Mouse (Mus musculus): ENCODE data around the gene Hbb-bt. TPM values are rescaled to one million over a fixed set of nuclear protein-coding genes. Genes with fewer than 3 reads are reported as not detected.
"Not testable (repeated sequence)": the region's sequence is repeated elsewhere in the genome, so short reads cannot be mapped to it uniquely, and the experiment has no call there.

The Hbb-bt gene
- 1,298 and 1,407 TPM in 2 replicates for polyA plus RNA-seq (2015; fragmentation: Nextera tagmentation; extraction: Ambion mirVana)

GRCm38 (mm10) chr7:103813766-103814165 lies at the start of gene Hbb-bt:
Hbb-bt (minus strand) TSS chr7:103813996.
- H3K9ac ChIP-seq (replicated peaks): no peak within 1 kb of the TSS
- no peak within 1 kb of the TSS for H3K27ac ChIP-seq (replicated peaks)
- no peak within 1 kb of the TSS for H3K4me2 ChIP-seq (replicated peaks)
- no peaks in the 10 kb centered on the region for H3K27me3 ChIP-seq
- WGBS: 88% methylated on average over 3 of the region's 3 CpGs
- no peak for ATAC-seq (replicated peaks)
- H3K36me3 ChIP-seq: no peaks in the 10 kb centered on the region
- no peak within 1 kb of the TSS for H3K4me3 ChIP-seq
- no peaks in the 10 kb centered on the region for H3K9me3 ChIP-seq
- no peaks in the 10 kb centered on the region for H3K4me1 ChIP-seq

- ATAC-seq (replicated peaks): no peak
- H3K9ac ChIP-seq (replicated peaks): no peak overlapping the region
- no peak overlapping the region for H3K4me2 ChIP-seq (replicated peaks)
- H3K27ac ChIP-seq (replicated peaks): no peak overlapping the region
- WGBS: 82% methylated on average over 3 of the region's 3 CpGs
- no peaks in the 10 kb centered on the region for H3K27me3 ChIP-seq
- no peaks in the 10 kb centered on the region for H3K9me3 ChIP-seq
- H3K4me3 ChIP-seq: no peak overlapping the region
- H3K36me3 ChIP-seq: no peaks in the 10 kb centered on the region
- H3K4me1 ChIP-seq: no peaks in the 10 kb centered on the region
These were observed 47.7 kb upstream of the Hbb-bt start for GRCm38 (mm10) chr7:103861531-103861930.

- Histone ChIP-seq H3K9me3 (no peaks in the 10 kb centered on the region), H3K27ac (replicated peaks) (no peak overlapping the region), H3K27me3 (no peaks in the 10 kb centered on the region), H3K36me3 (no peaks in the 10 kb centered on the region), H3K9ac (replicated peaks) (no peak overlapping the region), H3K4me2 (replicated peaks) (no peak overlapping the region), H3K4me3 (no peak overlapping the region), H3K4me1 (no peaks in the 10 kb centered on the region)
- 53% methylated on average over 1 of the region's 1 CpGs for WGBS
- ATAC-seq (replicated peaks): no peak
These were observed 47.1 kb upstream of the Hbb-bt start for GRCm38 (mm10) chr7:103860855-103861254.

GRCm38 (mm10) chr7:103859076-103859475 lies 45.3 kb upstream of the Hbb-bt start:
- Histone ChIP-seq H3K4me3 (no peak overlapping the region), H3K4me1 (no peaks in the 10 kb centered on the region), H3K27me3 (no peaks in the 10 kb centered on the region), H3K36me3 (no peaks in the 10 kb centered on the region), H3K9me3 (no peaks in the 10 kb centered on the region), H3K27ac (replicated peaks) (no peak overlapping the region), H3K9ac (replicated peaks) (no peak overlapping the region), H3K4me2 (replicated peaks) (no peak overlapping the region)
- WGBS: 71% methylated on average over 2 of the region's 2 CpGs
- no peak for ATAC-seq (replicated peaks)

DNA sequence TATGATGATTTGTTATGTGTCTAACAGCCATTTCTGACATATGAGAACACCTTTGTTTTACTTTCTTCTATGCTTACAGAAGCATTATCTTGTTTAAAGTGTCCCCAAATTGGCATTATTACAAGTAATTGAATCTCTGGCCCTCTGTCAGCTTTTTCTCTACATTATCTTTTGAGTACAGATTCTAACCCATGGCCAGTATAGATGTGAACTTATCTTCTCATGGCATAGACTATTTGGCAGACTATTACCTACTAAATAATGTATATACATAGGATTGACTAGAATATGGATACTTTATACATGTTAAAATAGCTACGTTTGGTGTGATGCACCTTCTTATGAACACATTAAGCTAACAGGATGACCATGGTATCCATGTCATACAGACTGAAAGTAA lies 40.9 kb upstream of the Hbb-bt start:
- Histone ChIP-seq H3K27me3 (no peaks in the 10 kb centered on the region), H3K9ac (replicated peaks) (no peak overlapping the region), H3K4me3 (no peak overlapping the region), H3K4me2 (replicated peaks) (no peak overlapping the region), H3K9me3 (no peaks in the 10 kb centered on the region), H3K36me3 (no peaks in the 10 kb centered on the region), H3K4me1 (no peaks in the 10 kb centered on the region), H3K27ac (replicated peaks) (no peak overlapping the region)
- WGBS: 71% methylated on average over 1 of the region's 1 CpGs
- ATAC-seq (replicated peaks): no peak

GRCm38 (mm10) chr7:103853090-103853489 lies 39.3 kb upstream of the Hbb-bt start, which contains the start of gene Hbb-y:
Hbb-y (minus strand) TSS chr7:103853216.
- H3K4me1 ChIP-seq: no peaks in the 10 kb centered on the region
- H3K9ac ChIP-seq (replicated peaks): no peak within 1 kb of the TSS
- no peak within 1 kb of the TSS for H3K4me3 ChIP-seq
- 57% methylated on average over 2 of the region's 2 CpGs for WGBS
- no peak within 1 kb of the TSS for H3K4me2 ChIP-seq (replicated peaks)
- no peaks in the 10 kb centered on the region for H3K27me3 ChIP-seq
- H3K27ac ChIP-seq (replicated peaks): no peak within 1 kb of the TSS
- ATAC-seq (replicated peaks): no peak
- H3K36me3 ChIP-seq: no peaks in the 10 kb centered on the region
- H3K9me3 ChIP-seq: no peaks in the 10 kb centered on the region

DNA sequence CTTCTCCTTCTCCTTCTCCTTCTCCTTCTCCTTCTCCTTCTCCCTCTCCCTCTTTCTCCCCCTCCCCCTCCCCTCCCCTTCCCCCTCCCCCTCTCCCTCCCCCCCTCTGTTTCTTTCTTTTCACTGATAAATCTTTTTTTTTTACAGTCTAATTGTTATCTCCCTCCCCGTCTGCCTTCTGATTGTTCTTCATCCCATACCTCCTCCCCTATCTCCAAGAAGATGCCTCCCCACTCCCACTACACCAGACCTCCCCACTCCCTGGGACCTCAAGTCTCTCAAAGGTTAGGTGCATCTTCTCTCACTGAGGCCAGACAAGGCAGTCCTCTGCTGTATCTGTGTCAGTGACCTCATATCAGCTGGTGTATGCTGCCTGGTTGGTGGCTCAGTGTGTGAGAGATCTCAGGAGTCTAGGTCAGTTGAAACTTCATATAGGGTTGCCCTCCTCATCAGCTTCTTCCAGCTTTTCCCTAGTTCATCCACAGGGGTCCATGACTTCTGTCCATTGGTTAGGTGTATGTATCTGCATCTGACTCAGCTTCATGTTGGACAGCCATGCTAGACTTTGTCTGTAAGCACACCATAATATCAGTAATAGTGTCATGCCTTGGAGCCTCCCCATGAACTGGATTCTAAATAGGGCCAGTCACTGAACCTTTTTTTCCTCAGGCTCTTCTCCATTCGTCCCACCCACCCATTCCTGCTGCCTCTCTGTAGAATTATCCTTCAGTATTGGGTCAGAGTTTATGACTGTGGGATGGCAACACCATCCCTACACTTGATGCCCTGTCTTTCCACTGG lies 30.9 kb upstream of the Hbb-bt start:
- no peak overlapping the region for H3K27ac ChIP-seq (replicated peaks)
- no peak for ATAC-seq (replicated peaks)

GRCm38 (mm10) chr7:103843034-103843433 lies 29.2 kb upstream of the Hbb-bt start, which contains the start of gene Hbb-bh1:
Hbb-bh1 (minus strand) TSS chr7:103843164.
- Histone ChIP-seq H3K27me3 (no peaks in the 10 kb centered on the region), H3K4me2 (replicated peaks) (no peak within 1 kb of the TSS), H3K9me3 (no peaks in the 10 kb centered on the region), H3K9ac (replicated peaks) (no peak within 1 kb of the TSS), H3K36me3 (no peaks in the 10 kb centered on the region), H3K4me1 (no peaks in the 10 kb centered on the region), H3K27ac (replicated peaks) (no peak within 1 kb of the TSS), H3K4me3 (no peak within 1 kb of the TSS)
- WGBS: 80% methylated on average over 2 of the region's 2 CpGs
- no peak for ATAC-seq (replicated peaks)

More for the DNA sequence above, 30.9 kb upstream of the Hbb-bt start:
- Histone ChIP-seq H3K9me3 (no peaks in the 10 kb centered on the region), H3K4me3 (no peak overlapping the region), H3K27me3 (no peaks in the 10 kb centered on the region), H3K4me2 (replicated peaks) (no peak overlapping the region), H3K36me3 (no peaks in the 10 kb centered on the region), H3K9ac (replicated peaks) (no peak overlapping the region), H3K4me1 (no peaks in the 10 kb centered on the region)
- 49% methylated on average over 2 of the region's 2 CpGs for WGBS

- H3K4me3 ChIP-seq: no peak within 1 kb of the TSS
- no peaks in the 10 kb centered on the region for H3K36me3 ChIP-seq
- 88% methylated on average over 3 of the region's 3 CpGs for whole genome bisulfite sequencing
These were observed 26.5 kb upstream of the Hbb-bt start, which contains the start of gene Hbb-bh2 for GRCm38 (mm10) chr7:103840268-103840667. Hbb-bh2 (minus strand) TSS chr7:103840520.

DNA sequence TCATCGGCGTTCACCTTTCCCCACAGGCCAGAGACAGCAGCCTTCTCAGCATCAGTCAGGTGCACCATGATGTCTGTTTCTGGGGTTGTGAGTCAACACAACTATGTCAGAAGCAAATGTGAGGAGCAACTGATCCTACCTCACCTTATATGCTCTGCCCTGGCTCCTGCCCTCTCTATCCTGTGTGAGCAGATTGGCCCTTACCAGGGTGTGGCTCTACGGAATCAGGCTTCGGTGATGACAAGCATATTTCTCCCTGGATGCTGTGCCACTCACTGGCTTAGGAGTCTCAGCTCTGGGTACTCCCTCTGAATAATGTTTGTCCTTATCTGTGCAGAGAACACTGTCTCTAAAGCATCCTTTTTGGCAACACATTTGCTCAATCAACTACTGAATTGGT lies 14.0 kb upstream of the Hbb-bt start, which contains the start of gene Hbb-bs:
TSS of gene Hbb-bs (minus strand) at position 289 of the 400 bp plus-strand sequence.
- Histone ChIP-seq H3K9ac (replicated peaks) (no peak within 1 kb of the TSS), H3K4me2 (replicated peaks) (no peak within 1 kb of the TSS), H3K4me3 (no peak within 1 kb of the TSS), H3K9me3 (no peaks in the 10 kb centered on the region), H3K27me3 (no peaks in the 10 kb centered on the region), H3K4me1 (no peaks in the 10 kb centered on the region), H3K27ac (replicated peaks) (no peak within 1 kb of the TSS), H3K36me3 (no peaks in the 10 kb centered on the region)
- no peak for ATAC-seq (replicated peaks)
- 92% methylated on average over 4 of the region's 4 CpGs for WGBS

More at GRCm38 (mm10) chr7:103840268-103840667, 26.5 kb upstream of the Hbb-bt start, which contains the start of gene Hbb-bh2:
- H3K27ac ChIP-seq (replicated peaks): no peak within 1 kb of the TSS
- no peak within 1 kb of the TSS for H3K4me2 ChIP-seq (replicated peaks)
- no peaks in the 10 kb centered on the region for H3K9me3 ChIP-seq
- H3K9ac ChIP-seq (replicated peaks): no peak within 1 kb of the TSS
- no peaks in the 10 kb centered on the region for H3K27me3 ChIP-seq
- ATAC-seq (replicated peaks): no peak
- H3K4me1 ChIP-seq: no peaks in the 10 kb centered on the region

DNA sequence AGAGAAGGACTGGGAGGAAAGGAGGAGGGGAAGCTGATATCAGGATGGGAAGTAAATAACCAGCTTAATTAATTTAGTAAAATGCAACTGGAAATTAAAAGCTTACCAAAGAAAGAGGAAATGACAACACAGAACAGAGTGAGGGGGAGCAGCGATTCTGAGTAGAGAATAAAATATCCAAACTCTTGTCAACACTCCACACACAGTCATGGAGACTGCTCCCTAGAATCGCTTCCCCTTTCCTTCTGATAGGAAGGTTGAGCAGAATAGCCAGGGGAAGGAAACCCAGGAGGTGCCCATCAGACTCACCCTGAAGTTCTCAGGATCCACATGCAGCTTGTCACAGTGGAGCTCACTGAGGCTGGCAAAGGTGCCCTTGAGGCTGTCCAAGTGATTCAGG lies 13.3 kb upstream of the Hbb-bt start:
- H3K4me3 ChIP-seq; H3K27me3 ChIP-seq; H3K27ac ChIP-seq (replicated peaks); H3K4me1 ChIP-seq; H3K9ac ChIP-seq (replicated peaks); ATAC-seq (replicated peaks); H3K4me2 ChIP-seq (replicated peaks); H3K36me3 ChIP-seq; H3K9me3 ChIP-seq: not testable (repeated sequence)
- no CpG with 5 or more reads among the region's 2 CpGs for WGBS

GRCm38 (mm10) chr7:103826255-103826887 lies 12.6 kb upstream of the Hbb-bt start:
- H3K4me3 ChIP-seq: no peak overlapping the region
- no peaks in the 10 kb centered on the region for H3K27me3 ChIP-seq
- H3K4me2 ChIP-seq (replicated peaks): no peak overlapping the region
- no peaks in the 10 kb centered on the region for H3K4me1 ChIP-seq
- H3K9ac ChIP-seq (replicated peaks): no peak overlapping the region
- no peaks in the 10 kb centered on the region for H3K36me3 ChIP-seq
- H3K27ac ChIP-seq (replicated peaks): no peak overlapping the region
- whole genome bisulfite sequencing: 74% methylated on average over 3 of the region's 3 CpGs
- ATAC-seq (replicated peaks): no peak
- no peaks in the 10 kb centered on the region for H3K9me3 ChIP-seq
